Mouse (Mus musculus): ENCODE data around the gene Pold1.

Pold1 gene

GRCm38 (mm10) chr7:44546274-44546673 lies 2.4 kb downstream of the Pold1 start:
- in situ Hi-C loops (cut with MboI, MseI) = no loop called here

DNA sequence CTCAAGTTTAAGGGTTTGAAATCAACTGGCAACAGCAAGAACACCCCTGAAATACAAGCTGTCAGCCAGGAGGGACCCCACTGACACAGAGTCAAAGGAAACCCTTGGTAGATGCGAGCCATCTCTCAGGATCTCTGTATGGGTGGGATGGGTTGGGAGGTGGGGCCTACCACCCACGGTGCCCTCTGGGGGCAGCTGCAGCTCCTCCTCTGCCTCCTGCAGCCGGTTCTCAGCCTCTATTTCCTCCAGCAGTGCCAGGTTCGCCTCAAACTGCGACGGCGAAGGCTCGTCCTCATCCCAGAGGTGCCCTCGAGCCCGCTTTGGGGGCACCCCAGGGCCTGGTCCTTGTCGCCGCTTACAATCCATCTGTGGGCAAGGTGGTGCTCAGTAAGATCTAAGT lies 5.6 kb downstream of the Pold1 start:
- in situ Hi-C loops (cut with MboI, MseI) = no loop called here

DNA sequence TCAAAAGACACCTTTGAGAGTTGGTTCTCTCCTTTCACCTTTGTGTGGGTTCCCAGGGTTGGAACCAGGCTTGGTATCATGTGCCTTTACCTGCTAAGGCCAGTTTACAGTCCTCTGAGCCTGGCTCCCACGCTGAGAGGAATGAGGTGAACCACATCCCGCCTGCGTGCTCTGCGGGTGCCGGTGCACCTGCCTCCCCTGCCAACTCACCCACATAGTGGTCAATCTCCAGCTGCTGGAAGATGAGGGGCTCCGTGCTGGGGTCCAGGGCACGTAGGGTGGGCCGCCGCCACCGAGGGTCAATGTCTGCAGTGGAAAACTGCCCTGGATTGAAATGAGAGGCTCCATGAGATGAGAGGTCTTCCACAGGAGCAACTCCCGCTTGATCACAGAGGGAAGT lies 6.1 kb downstream of the Pold1 start:
- in situ Hi-C loops (cut with MboI, MseI) = no loop called here

GRCm38 (mm10) chr7:44538756-44539624 lies 9.7 kb downstream of the Pold1 start:
- in situ Hi-C loops (cut with MboI, MseI) = no loop called here

DNA sequence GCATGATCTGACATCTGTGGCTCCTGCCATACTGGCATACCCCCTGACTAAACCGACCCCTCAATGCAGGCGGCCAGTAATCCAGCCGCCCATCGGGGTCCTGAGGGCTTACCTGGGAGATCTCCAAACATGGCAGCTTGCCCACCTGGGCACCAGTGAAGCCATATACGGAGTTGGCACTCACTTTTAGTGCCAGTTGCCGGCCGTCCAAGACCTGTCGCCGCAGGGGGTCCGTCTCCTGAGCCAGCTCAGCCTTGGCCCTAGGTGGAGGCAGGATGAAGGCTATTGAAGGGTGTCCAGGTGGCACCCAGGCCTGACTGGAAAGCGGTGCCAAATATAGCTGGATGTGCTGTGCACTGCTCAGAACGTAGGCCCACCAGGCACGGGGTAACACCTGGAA lies 11.2 kb downstream of the Pold1 start:
- in situ Hi-C loops (cut with MboI, MseI) = no loop called here

- in situ Hi-C loops (cut with MboI, MseI) = no loop called here
Observed at GRCm38 (mm10) chr7:44537009-44537408, 11.6 kb downstream of the Pold1 start.

DNA sequence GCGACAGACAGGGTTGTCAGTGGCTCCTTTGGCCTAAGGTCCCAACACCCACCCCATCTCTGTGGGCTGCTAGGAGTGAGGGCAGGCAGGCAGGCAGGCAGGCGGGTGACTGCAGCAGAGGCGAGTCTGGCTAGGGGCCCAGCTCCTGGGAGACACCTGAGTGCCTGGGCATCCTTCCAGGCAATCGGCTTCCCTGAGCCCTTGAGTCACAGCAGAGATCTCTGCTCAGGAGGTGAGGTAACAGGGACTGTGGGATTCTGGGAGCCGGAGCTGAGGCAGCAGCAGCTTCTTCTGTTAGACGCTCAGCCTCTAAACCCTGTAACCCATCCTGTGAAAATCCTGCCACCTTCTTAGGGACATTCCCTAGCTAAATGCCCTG lies 12.1 kb downstream of the Pold1 start:
- in situ Hi-C loops (cut with MboI, MseI) = no loop called here

DNA sequence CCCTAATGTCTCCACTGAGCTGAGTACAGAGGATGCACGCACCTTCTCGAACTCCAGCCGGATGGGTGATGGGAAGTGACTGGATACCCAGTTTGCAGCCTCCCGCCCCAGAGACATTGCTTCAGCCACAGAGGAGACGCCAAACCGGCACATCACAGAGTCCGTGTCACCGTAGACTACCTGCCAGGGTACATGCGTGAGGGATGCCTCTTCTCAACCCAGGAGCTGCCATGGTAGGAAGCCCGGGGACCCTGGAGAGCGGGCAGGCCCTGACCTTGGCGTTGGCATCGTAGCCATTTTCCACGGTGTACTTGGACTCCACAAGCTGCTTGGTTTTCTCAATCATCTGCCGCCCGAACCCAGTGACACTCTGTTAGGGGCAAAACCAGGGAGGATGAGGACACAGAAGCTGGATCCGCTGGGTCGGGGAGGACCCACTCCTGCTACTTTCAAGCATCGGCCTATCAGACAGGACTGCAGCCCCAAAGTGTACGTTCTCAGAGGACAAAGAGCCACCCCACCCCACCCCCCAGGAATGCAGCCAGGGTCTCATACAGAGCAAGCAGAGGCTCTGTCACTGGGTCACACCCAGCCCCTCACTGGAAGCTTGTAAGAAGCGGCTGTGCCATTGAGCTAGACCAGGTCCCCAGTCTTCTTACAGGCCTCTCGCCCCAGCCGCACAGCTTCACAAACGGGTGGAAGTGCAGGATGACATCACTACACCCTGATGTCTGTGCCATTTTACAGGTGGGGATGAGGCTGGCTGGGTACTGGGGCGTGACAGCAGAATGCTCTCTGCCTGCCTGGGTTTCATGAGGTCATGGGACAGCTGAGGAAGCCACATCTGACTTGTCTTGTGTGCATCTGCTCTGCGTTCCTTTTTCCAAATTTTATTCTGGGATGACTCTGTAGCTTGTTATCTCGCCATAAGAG lies 12.7 kb downstream of the Pold1 start:
- in situ Hi-C loops (cut with MboI, MseI) = no loop called here

DNA sequence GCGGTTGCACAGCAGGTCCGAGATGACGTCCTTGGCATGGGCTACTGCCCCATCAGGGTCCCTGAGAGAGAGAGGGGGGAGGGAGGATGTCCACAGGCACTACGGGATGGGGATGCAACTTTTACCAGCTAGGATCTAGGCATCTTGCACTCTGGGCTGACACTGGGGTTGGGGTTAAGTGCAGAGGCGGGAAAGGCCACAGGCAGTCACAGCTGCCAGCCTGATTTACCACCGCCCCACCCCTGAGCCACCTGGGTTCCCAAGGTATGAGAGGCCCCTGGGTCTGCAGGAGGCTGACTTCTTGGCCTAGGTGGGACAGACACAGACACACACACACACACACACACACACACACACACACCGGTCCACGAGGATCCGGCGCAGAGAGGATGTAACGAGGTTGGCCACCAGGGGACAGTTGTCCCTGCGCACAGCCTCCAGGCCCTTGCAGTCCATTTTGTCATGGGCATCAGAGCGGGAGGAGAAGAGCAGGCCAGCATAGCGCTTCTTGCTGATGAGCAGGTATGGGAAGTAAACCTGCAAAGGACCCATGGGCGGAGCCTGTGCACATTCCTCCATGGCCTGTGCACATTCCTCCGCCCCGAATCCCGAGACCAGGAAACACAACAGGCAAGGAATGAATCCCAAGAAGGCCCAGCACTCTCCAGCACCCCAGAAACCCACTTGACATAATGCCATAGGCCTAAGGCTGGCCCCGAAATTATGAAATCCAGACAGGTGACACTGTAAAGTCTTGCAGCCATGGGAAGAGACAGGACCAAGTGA lies 13.8 kb downstream of the Pold1 start:
- in situ Hi-C loops (cut with MboI, MseI) = no loop called here

- in situ Hi-C loops (cut with MboI, MseI) = no loop called here
Observed at GRCm38 (mm10) chr7:44534242-44534641, 14.4 kb downstream of the Pold1 start.

DNA sequence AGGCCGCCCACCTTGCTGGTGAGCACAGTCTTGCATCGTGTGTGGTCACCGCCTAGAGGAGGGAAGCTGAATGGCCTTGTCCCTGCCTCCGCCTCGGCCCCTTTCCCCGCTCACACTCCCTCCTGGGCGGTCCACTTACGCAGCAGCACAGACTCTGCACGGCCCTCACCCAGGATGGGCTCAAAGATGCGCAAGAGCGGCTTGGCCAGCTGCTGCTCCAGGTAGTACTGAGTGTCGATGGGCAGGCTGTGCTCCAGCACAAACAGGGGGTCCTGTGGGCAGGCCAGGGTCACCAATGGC lies 15.0 kb downstream of the Pold1 start:
- in situ Hi-C loops (cut with MboI, MseI) = no loop called here

DNA sequence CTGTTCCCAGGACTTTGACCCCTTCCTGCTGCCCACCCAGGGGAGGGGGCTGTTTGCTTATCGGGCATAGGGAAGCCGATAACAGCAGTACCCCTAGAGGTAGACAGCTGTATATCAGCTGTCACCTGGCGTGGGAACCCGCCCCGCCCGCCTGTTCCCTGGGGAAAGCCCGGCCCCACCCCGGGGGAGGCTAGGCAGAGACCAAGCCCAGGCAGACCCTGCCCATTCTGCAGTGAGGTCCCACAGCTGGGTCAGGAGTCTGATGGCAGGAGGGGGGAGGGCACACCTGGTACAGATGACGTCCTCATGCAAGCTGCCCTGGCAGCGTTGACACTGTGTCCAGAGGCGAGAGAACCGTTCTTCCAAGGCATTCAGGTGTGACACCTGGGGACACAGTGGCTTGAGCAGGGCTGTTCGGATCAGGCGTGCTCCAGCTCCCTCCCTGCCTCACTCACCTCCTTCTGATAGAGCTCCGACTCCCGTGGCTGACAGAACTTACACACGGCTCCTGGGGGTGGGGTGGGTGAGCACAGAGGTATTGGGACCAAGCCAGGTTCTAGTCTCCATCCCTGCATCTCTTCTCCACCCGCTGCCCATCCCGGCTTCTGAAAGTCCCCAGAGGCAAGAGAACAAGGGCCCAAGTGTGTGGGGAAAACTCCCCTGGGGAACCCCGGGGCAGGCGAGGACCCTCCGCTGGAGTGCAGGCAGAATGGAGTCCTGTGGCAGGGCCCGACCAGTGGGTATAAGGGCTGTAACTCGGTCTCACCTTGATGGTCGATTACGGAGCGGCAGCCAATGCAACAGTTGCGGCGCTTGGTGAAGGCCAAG lies 15.5 kb downstream of the Pold1 start:
- in situ Hi-C loops (cut with MboI, MseI) = no loop called here

DNA sequence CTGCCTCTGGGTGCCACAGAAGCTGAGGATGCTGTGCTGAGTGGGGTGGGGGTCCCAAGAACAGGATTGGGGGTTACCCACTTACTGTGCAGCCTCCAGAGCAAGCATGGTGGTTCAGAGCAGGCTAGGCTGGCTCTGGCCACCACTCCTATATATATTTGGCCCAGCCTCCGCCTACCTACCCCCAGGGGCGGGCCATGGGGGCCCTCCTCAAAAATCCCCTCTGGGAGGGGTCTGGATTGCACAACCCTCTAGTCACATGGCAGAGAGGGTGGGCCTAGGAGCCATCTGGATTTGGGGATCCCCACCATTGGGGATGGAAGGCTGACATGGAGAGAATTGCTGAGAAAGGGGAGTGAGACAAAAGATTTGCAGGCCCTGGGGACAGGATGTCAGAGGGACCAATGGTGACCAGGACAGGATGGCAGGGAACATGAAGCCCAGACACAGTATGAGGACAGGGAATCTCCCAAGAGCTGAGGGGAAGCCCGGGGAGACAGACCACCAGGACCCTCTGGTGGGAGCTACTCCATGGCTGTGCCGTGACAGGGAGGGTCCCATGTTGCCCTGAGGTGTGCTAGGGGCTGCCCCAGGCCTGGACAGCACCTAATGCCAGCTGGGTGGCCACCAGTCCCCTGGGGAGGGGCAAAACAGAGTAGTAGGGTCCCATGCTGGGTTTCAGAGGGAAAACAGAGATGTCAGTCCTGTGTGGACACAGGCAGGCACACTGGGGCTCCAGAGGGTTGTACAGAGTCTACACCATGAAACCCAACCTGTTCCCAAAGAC lies 16.5 kb downstream of the Pold1 start, which contains the start of gene Spib:
TSS of gene Spib (minus strand) at position 126 of the 787 bp plus-strand sequence.
- in situ Hi-C loops (cut with MboI, MseI) = no loop called here

GRCm38 (mm10) chr7:44531207-44531606 lies 17.4 kb downstream of the Pold1 start:
- in situ Hi-C loops (cut with MboI, MseI) = no loop called here

GRCm38 (mm10) chr7:44530507-44530906 lies 18.1 kb downstream of the Pold1 start:
- in situ Hi-C loops (cut with MboI, MseI) = no loop called here

- in situ Hi-C loops (cut with MboI, MseI) = no loop called here
Observed at GRCm38 (mm10) chr7:44529518-44529917, 19.1 kb downstream of the Pold1 start.

GRCm38 (mm10) chr7:44527483-44528398 lies 20.9 kb downstream of the Pold1 start:
- in situ Hi-C loops (cut with MboI, MseI) = no loop called here

- in situ Hi-C loops (cut with MboI, MseI) = no loop called here
Observed at GRCm38 (mm10) chr7:44526414-44527154, 22.1 kb downstream of the Pold1 start.

All from T-helper 1 cell (primary cell).